Mouse (Mus musculus) gastrocnemius, adult 18-20 months (tissue): ENCODE measurements around the gene Gm7361. TPM values are rescaled to one million over a fixed set of nuclear protein-coding genes. Genes with fewer than 3 reads are reported as not detected.
"Not testable (repeated sequence)": the region's sequence is repeated elsewhere in the genome, so short reads cannot be mapped to it uniquely, and the experiment has no call there.

Experiments used
- DNase-seq: peaks from one replicate; pipeline ENCODE4 v3.0.0; 2021; ENCODE audit warnings: low spot score
- long read RNA-seq, 2 experiments: library from polyadenylated mRNA; stranded (forward); transcript quantifications; one replicate each; pipeline ENCODE4 v2.0.0; 2021
- total RNA-seq, 2 experiments: library from RNA; stranded (reverse); gene quantifications; 2 replicates each; pipeline ENCODE4 v1.2.3; 2021

The Gm7361 gene
- not detected for total RNA-seq
- long read RNA-seq, experiment 1 = 0 reads
- long read RNA-seq, experiment 2 = 0 reads

DNA sequence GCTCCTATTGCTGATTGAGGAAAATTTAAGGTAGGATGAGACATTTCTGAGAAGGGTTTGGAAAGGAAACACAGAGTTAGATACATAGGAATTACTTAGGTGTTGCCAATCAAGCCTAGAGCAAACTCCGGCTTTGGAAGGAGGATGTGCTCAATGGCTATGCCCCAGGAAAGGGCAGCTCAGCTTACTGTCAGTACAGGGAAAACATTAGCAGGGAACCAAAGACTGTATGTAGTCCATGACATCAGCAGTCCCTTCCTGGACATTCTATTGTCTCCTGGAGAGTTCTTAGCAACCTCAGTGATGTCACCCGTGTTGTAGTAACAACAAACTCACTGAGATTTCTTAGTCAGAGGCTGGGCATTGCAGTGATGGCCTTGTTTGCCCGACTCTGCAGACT lies at the start of gene Gm7361:
Gm7361 (plus strand) TSS at position 301 of the 400 bp plus-strand sequence.
- DNase-seq = not testable (repeated sequence)

DNA sequence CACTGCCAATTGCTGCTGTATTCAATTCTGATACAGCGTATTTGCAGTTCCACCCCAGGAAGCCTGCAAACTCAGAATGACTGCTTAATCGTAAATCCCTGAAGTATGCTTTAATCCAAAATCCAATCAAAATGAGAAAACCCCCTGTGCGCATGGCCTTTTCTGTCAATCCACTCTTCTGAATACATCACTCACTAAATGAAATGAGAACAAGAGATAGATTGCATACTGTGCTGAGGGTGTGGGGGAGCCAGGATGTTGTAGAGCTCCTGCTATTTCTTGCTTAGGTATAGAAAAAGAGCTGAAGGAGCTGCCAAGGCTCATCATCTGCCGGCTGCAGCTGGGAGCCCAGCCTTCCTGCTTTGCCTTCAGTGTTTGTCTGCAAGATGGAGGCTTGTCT lies 46.5 kb upstream of the Gm7361 start:
- DNase-seq = no peak

DNA sequence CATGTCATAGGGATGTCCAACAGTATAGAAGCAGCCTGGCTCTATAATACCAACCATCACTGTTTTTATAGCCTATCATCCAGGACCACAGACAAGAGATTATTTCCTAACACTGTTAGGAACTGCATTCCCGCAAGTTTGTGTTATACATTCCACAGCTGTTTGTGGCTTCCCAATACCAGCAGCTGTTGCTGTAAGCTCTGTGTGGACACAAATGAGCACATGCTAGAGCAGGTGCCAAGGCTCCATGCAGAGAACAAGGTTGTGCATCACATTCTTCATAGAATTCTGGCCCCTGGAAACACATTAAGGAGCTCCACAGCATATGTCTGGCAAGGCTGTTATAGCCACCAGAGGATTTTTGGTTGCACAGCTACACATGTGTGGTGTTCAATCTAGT lies 35.4 kb upstream of the Gm7361 start:
- DNase-seq = no peak

DNA sequence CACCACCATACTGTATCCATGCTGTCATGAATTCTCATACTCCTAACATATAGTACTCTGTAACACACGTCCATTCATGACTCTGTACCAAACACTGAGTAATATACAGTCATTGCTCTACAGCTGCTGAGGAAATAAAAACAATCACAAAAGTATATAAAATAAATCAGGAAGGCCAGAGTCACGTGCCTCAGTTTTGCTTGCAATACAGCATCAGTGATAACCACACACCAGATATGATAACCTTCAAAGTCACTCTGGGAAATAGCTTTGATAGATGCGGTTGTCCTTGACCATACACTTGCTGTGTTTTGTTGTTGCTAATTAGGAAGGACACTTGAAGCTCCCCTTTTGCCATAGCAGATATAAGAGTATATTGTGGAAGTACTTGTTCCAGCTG lies 9.2 kb downstream of the Gm7361 start:
- DNase-seq = not testable (repeated sequence)

DNA sequence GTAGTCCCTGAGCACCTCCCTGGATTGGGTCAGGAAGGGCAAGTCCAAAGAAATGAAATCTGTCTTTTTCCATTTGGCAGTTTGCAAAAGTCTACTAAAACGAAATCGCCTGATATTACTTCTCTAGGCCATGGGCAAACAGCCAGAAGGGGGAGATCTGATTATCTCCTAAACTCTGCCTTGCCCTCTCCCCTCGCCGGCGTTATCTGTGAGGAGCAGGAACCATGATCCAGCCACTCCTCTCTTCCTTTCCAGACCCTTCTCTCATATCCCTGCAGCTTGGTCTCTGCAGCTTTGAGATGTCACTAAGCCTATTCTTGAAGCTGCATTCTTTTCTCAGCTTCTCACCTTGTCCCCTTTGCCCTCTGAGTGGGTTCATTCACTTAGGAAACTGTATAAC lies 22.9 kb downstream of the Gm7361 start:
- no peak for DNase-seq

DNA sequence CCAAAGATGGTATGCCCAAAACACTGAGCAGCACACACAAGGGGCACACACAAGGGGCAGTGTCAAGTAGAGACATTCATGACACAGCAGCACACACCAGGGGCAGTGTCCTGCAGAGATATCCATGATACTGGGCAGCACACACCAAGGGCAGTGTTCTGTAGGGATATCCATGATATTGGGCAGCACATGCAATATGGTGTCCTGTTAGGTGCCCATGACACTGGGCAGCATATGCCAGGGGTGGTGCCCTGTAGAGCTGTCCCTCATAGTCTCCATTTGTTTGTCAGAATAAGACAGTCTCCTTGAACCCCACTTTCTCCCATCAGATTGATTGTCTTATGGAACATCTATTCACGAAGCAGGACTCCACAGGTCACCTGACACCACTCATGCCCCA lies 24.2 kb downstream of the Gm7361 start:
- DNase-seq = no peak

DNA sequence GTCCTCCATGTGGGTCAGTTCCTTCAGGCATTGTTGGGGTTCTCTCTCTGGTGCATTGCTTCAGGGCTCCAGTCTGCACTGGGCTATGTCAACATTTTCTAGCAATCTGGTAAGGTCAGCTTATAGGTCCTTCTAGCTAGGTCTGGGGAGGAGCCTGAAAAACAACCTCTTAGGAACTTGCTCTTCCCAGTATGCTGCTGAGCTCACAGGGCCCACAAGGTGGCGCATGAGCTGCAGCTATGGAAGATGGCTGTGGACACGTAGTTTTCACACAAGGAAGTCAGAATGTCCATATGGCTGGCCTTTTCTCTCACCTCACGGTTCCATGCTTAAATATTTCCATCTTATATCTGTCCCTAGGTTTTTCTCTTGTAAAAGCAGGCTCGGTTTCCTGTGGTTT lies 24.8 kb downstream of the Gm7361 start:
- peak; percentile 1 for DNase-seq

DNA sequence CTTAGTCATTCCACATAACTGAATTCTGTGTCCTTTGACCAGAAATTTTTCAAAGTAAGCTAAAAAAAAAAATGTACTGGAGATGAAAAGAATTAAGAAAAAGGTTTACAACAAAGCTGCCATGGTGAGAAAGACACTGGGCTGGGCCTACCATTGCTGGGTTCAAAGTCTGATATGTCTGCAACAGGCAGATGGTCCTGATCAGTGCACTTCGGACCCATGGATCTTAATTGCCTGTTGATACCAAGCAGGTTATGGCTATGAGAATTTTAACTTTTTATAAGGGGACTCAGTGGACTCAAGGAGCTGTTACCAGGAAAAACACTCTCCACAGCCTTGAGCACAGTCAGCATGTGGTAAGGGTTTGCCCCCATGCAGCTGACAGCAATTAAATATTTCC lies 25.9 kb downstream of the Gm7361 start:
- no peak for DNase-seq

DNA sequence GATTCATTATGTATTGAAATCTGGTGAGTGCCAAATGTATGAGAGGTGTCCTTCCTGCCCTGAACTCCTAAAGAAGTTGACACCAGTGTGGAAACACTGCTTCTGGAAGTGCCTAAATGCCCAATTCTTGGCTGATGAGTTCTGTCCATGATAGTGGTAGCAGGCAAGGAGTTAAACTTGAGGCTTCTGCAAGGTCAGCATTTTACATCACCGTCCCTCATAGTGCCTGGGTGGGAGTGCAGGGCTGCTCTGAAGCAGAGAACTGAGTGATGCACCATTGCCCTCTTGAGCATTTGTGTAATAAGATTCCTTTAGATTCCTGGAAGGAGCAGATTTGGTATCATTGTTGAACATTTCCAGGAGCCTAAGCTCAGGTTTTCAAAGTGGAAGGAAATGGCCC lies 34.1 kb downstream of the Gm7361 start:
- no peak for DNase-seq

DNA sequence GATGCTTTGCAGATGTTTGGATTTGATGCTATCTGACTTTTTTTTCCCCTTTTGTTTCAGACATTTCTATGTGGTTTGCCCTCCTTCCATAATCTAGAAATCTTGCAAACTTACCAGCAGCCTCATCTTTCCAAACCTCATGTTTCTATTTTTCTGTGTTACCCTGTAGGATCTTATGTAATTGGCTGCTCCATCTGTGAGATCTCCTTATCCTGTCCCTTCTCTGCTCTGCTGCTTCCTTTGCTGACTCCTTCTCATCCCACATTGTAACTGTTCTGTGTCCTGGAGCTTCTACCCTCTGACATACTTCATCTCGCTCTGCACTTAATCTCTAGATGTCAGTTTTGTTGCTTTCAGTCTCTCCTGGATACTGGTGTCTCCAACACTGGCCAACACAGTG lies 35.8 kb downstream of the Gm7361 start:
- DNase-seq = no peak

Other genes starting within 250 kb of the Gm7361 start
- gene Gm5862, start 234.8 kb upstream of the Gm7361 start, total RNA-seq = not detected
- gene Speer4a, start 218.1 kb upstream of the Gm7361 start, total RNA-seq = not detected
- gene Gm7347, start 199.1 kb upstream of the Gm7361 start, total RNA-seq = not detected
- not detected for gene Gm10471, start 168.4 kb upstream of the Gm7361 start, total RNA-seq
- not detected for gene 5031410I06Rik, start 152.3 kb upstream of the Gm7361 start, total RNA-seq
- gene Gm10220, start 136.3 kb upstream of the Gm7361 start, total RNA-seq = not detected